Mouse (Mus musculus): ENCODE results near the gene Ubr4.

- no peak for TF ChIP-seq CEBPB (IDR thresholded peaks at IDR 0.05; ENCODE audit: low read depth)
- no peak for TF ChIP-seq USF1 (IDR thresholded peaks at IDR 0.05; ENCODE audit: low read depth)
- TF ChIP-seq CTCF (IDR thresholded peaks at IDR 0.05; ENCODE audit: control insufficient read depth, insufficient read depth, insufficient read length), result no peak
These were observed 132.1 kb downstream of the Ubr4 start for GRCm38 (mm10) chr4:139484496-139484895.

Measured in C2C12 (cell line).